Mouse (Mus musculus): Measurements from ENCODE around the gene Angpt4.

DNA sequence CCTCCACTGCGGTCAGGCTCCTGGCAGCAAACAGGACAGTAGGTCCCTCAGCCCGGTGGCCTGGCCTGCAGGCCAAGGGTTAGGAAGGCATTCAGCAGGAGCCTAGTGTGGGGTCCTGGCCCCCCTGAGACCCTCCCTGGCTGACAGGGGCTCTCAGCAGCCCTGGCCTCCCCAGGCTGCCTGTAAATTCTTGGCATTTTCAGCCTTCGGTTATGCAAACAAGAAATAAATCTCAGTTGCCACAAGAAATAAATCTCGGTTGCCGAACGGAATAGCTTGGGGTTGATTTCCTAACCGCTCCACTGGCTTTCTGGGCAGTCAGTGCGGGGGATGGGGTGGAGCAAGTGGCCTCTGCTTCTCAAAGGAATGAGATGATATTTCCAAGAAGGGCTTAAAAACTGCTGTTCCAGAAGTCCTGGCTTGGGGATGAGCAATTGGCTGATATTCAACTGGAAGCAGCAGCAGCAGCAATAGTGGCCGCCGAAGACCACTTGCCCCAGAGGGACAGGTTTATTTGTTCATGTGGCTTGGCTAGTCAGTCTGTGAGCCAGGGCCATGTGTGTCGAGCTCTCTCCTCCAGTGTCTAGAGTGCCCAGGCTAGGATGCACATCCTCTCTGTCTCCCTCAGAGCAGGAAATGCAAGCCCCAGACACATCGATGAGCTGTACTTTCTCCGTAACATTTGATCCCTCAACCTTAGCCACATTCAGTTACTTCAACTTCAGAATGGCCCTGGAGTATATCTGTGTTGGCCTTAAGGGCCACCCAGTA, 5.2 kb downstream of the Angpt4 start:
- TF ChIP-seq CTCF (IDR thresholded peaks at IDR 0.05; ENCODE audit: low read depth, low read length), result no peak
- no peak for TF ChIP-seq POLR2A (IDR thresholded peaks at IDR 0.05; ENCODE audit: insufficient read depth, low read length)
